Mouse (Mus musculus): ENCODE measurements around the gene Pacsin2.

GRCm38 (mm10) chr15:83479818-83480217, 15.4 kb upstream of the Pacsin2 start:
- TF ChIP-seq CTCF (IDR thresholded peaks at IDR 0.05; ENCODE audit: borderline replicate concordance, control insufficient read depth, extremely low read depth, insufficient read depth, low read length, poor library complexity) (no peak), POLR2A (IDR thresholded peaks at IDR 0.05; ENCODE audit: control insufficient read depth, extremely low read depth, insufficient read depth, low read length, poor library complexity) (no peak)

All from thymus, adult 2 months (tissue).